Mouse (Mus musculus) liver, embryonic 14.5 days (tissue): ENCODE results near the gene Col23a1. TPM values are rescaled to one million over a fixed set of nuclear protein-coding genes. Genes with fewer than 3 reads are reported as not detected.

Source experiments
- ATAC-seq: fragments of 200-750 bp; cut with Nextera tagmentation; 2 replicates; pipeline ENCODE4 v1.8.0; 2017; ENCODE audit warnings: moderate number of reproducible peaks, mild to moderate bottlenecking, moderate library complexity; ENCODE audit not compliant: insufficient read depth
- DNase-seq, 3 experiments: peaks; one replicate each; pipeline ENCODE4 v3.0.0-alpha.2; 2012 to 2013; ENCODE audit warnings: low read depth in 3 of 3, low spot score in 3 of 3
- H3K27ac ChIP-seq: fragments of 300-500 bp; sonication (generic); 2 replicates; pipeline ENCODE4 v1.5.1; 2014; ENCODE audit warnings: moderate library complexity, mild to moderate bottlenecking, control low read depth, inconsistent platforms
- H3K27me3 ChIP-seq: fragments of 300-500 bp; sonication (generic); 2 replicates; pipeline ENCODE4 v1.6.1; 2014; ENCODE audit warnings: mild to moderate bottlenecking, low read length, moderate library complexity; ENCODE audit not compliant: control insufficient read depth, insufficient read depth
- H3K36me3 ChIP-seq: fragments of 300-500 bp; sonication (generic); replicated peaks from 2 replicates; pipeline ENCODE4 v1.6.1; 2014; ENCODE audit warnings: low read depth; ENCODE audit not compliant: control insufficient read depth, insufficient read depth
- H3K4me1 ChIP-seq, 2 experiments: fragments of 200-500 bp in 1 of 2; fragments of 300-500 bp in 1 of 2; sonication (generic) in 1 of 2; replicated peaks; 2 replicates each; pipeline ENCODE4 v1.6.1; 2012 to 2014; ENCODE audit warnings: antibody characterized with exemption in 1 of 2, inconsistent platforms in 1 of 2, low read length in 1 of 2; ENCODE audit not compliant: control insufficient read depth in 2 of 2, insufficient read depth in 2 of 2
- H3K4me2 ChIP-seq: fragments of 300-500 bp; sonication (generic); 2 replicates; pipeline ENCODE4 v1.6.1; 2014; ENCODE audit warnings: low read depth, mild to moderate bottlenecking, control low read depth, moderate library complexity
- H3K4me3 ChIP-seq, 2 experiments: fragments of 200-500 bp in 1 of 2; fragments of 300-500 bp in 1 of 2; sonication (generic) in 1 of 2; 2 replicates each; pipeline ENCODE4 v1.5.1; 2012 to 2014; ENCODE audit warnings: low read depth in 2 of 2, low read length in 2 of 2, mild to moderate bottlenecking in 2 of 2, control low read depth in 1 of 2, inconsistent platforms in 1 of 2, moderate library complexity in 1 of 2; ENCODE audit not compliant: insufficient read depth in 1 of 2
- H3K9ac ChIP-seq: fragments of 300-500 bp; sonication (generic); replicated peaks from 2 replicates; pipeline ENCODE4 v1.6.1; 2014; ENCODE audit warnings: mild to moderate bottlenecking, control low read depth, moderate library complexity
- H3K9me3 ChIP-seq: fragments of 300-500 bp; sonication (generic); 2 replicates; pipeline ENCODE4 v1.6.1; 2016; ENCODE audit warnings: low read length, mixed read lengths; ENCODE audit not compliant: control insufficient read depth
- CTCF ChIP-seq: IDR thresholded peaks from 2 replicates; pipeline ENCODE4 v1.5.1; 2016; ENCODE audit warnings: antibody characterized with exemption, low read depth, control low read depth
- EP300 ChIP-seq: IDR thresholded peaks from 2 replicates; pipeline ENCODE4 v1.6.1; 2016; ENCODE audit warnings: antibody characterized with exemption, low read depth
- WGBS: fragments of 180-500 bp; shearing (Covaris S2); extraction: QIAGEN DNeasy Blood & Tissue Kit; methylation state at CpG from one replicate; pipeline ENCODE4 v1.1.7; 2014; ENCODE audit not compliant: insufficient replicate concordance; 5-methylcytosine and 5-hydroxymethylcytosine counted together
- polyA plus RNA-seq, 2 experiments: library from polyadenylated mRNA; depleted of rRNA in 1 of 2; stranded (reverse) in 1 of 2; unstranded in 1 of 2; fragments of >200 nt; fragmentation: Nextera tagmentation in 1 of 2; extraction: Ambion mirVana in 1 of 2; gene quantifications; 2 replicates each; pipeline versions ENCODE4 v1.2.1 to v1.2.3; 2012 to 2014

Gene Col23a1
- polyA plus RNA-seq, 2 experiments, result 0.11 to 0.19 TPM

- Histone ChIP-seq H3K4me2 (peak overlapping the region; percentile 71), H3K9me3 (no peaks in the 10 kb centered on the region), H3K4me3 (peak overlapping the region; percentile 32 to 59), H3K36me3 (no peaks in the 10 kb centered on the region), H3K4me1 (no peaks in the 10 kb centered on the region), H3K9ac (no peak overlapping the region), H3K27ac (no peak overlapping the region), H3K27me3 (peaks cover 26% of the 10 kb centered on the region)
- ATAC-seq (no peak; the same call in 1 of the 2 replicates), DNase-seq (no peak)
- TF ChIP-seq EP300, result no peak
- no peak for TF ChIP-seq CTCF
- WGBS, result 3% methylated on average over 73 of the region's 74 CpGs
These were observed 591 bp downstream of the Col23a1 start for GRCm38 (mm10) chr11:51290066-51290955.

GRCm38 (mm10) chr11:51293956-51294530 is 4.3 kb downstream of the Col23a1 start:
- no peak overlapping the region for H3K4me3 ChIP-seq
- no peak overlapping the region for H3K4me2 ChIP-seq
- no peak overlapping the region for H3K9ac ChIP-seq
- TF ChIP-seq EP300 (no peak), CTCF (no peak)
- no peaks in the 10 kb centered on the region for H3K9me3 ChIP-seq
- ATAC-seq, result no peak
- no peak for DNase-seq
- H3K4me1 ChIP-seq, result no peaks in the 10 kb centered on the region
- H3K36me3 ChIP-seq, result no peaks in the 10 kb centered on the region
- peaks cover 26% of the 10 kb centered on the region for H3K27me3 ChIP-seq
- no peak overlapping the region for H3K27ac ChIP-seq
- 49% methylated on average over 2 of the region's 2 CpGs for WGBS

- H3K9me3 ChIP-seq, result no peaks in the 10 kb centered on the region
- H3K9ac ChIP-seq, result no peak overlapping the region
- WGBS, result 54% methylated on average over 3 of the region's 3 CpGs
These were observed 6.0 kb downstream of the Col23a1 start for GRCm38 (mm10) chr11:51295742-51296141.

GRCm38 (mm10) chr11:51298691-51299090 is 9.0 kb downstream of the Col23a1 start:
- 60% methylated on average over 4 of the region's 4 CpGs for WGBS
- Histone ChIP-seq H3K27ac (no peak overlapping the region), H3K4me3 (no peak overlapping the region), H3K9ac (no peak overlapping the region), H3K4me1 (no peaks in the 10 kb centered on the region), H3K9me3 (no peaks in the 10 kb centered on the region), H3K36me3 (no peaks in the 10 kb centered on the region), H3K27me3 (no peaks in the 10 kb centered on the region), H3K4me2 (no peak overlapping the region)
- no peak for DNase-seq
- no peak for ATAC-seq
- TF ChIP-seq EP300 (no peak), CTCF (no peak)

More at GRCm38 (mm10) chr11:51295742-51296141, 6.0 kb downstream of the Col23a1 start:
- no peak overlapping the region for H3K27ac ChIP-seq
- no peak overlapping the region for H3K4me2 ChIP-seq
- H3K4me3 ChIP-seq, result no peak overlapping the region
- H3K36me3 ChIP-seq, result no peaks in the 10 kb centered on the region
- H3K27me3 ChIP-seq, result peaks cover 10% of the 10 kb centered on the region
- DNase-seq (no peak), ATAC-seq (no peak)
- H3K4me1 ChIP-seq, result no peaks in the 10 kb centered on the region
- TF ChIP-seq EP300 (no peak), CTCF (no peak)

GRCm38 (mm10) chr11:51302396-51302795 is 12.7 kb downstream of the Col23a1 start:
- Histone ChIP-seq H3K36me3 (no peaks in the 10 kb centered on the region), H3K27me3 (no peaks in the 10 kb centered on the region), H3K4me2 (no peak overlapping the region), H3K4me3 (no peak overlapping the region), H3K9ac (no peak overlapping the region), H3K9me3 (no peaks in the 10 kb centered on the region), H3K27ac (no peak overlapping the region), H3K4me1 (no peaks in the 10 kb centered on the region)
- TF ChIP-seq CTCF, result no peak
- TF ChIP-seq EP300, result no peak
- no peak for DNase-seq
- WGBS, result 66% methylated on average over 5 of the region's 5 CpGs
- ATAC-seq, result no peak
